Mouse (Mus musculus) bone marrow macrophage, adult 2 months (primary cell): ENCODE measurements around the gene Ppp6r3. TPM values are rescaled to one million over a fixed set of nuclear protein-coding genes. Genes with fewer than 3 reads are reported as not detected.
"Not testable (repeated sequence)": the region's sequence is repeated elsewhere in the genome, so short reads cannot be mapped to it uniquely, and the experiment has no call there.

ENCODE experiments used
- H3K27ac ChIP-seq: 2 replicates; pipeline ENCODE4 v1.5.1; 2012; ENCODE audit warnings: low read depth, low read length; ENCODE audit not compliant: insufficient read depth
- H3K4me1 ChIP-seq: 2 replicates; pipeline ENCODE4 v1.6.1; 2012; ENCODE audit warnings: low read length; ENCODE audit not compliant: control insufficient read depth, insufficient read depth
- H3K4me3 ChIP-seq: 2 replicates; pipeline ENCODE4 v1.5.1; 2012; ENCODE audit warnings: mild to moderate bottlenecking, low read length, moderate library complexity; ENCODE audit not compliant: insufficient read depth
- CTCF ChIP-seq: IDR thresholded peaks from 2 replicates; pipeline ENCODE4 v1.5.1; 2012; ENCODE audit warnings: low read depth, mild to moderate bottlenecking, low read length, moderate library complexity
- POLR2A ChIP-seq: IDR thresholded peaks from 2 replicates; pipeline ENCODE4 v1.6.1; 2012; ENCODE audit warnings: mild to moderate bottlenecking, low read depth, low read length, borderline replicate concordance
- polyA plus RNA-seq: library from polyadenylated mRNA; stranded (reverse); fragments of >200 nt; gene quantifications from 2 replicates; pipeline ENCODE4 v1.2.4, GENCODE M21; 2012; ENCODE audit not compliant: missing spikeins, insufficient read depth, insufficient read length

Ppp6r3 gene
- polyA plus RNA-seq, 1 experiment = 56.1 TPM

- Histone ChIP-seq H3K4me1 (no peaks in the 10 kb centered on the region), H3K4me3 (no peak overlapping the region), H3K27ac (no peak overlapping the region)
- no peak for TF ChIP-seq POLR2A
- no peak for TF ChIP-seq CTCF
These were observed 34.3 kb upstream of the Ppp6r3 start for GRCm38 (mm10) chr19:3609826-3610225.

GRCm38 (mm10) chr19:3594316-3594715, 18.8 kb upstream of the Ppp6r3 start:
- no peak for TF ChIP-seq CTCF
- no peak for TF ChIP-seq POLR2A
- Histone ChIP-seq H3K4me3 (no peak overlapping the region), H3K27ac (no peak overlapping the region), H3K4me1 (no peaks in the 10 kb centered on the region)

- TF ChIP-seq CTCF (no peak), POLR2A (no peak)
- no peak overlapping the region for H3K4me3 ChIP-seq
- H3K27ac ChIP-seq = no peak overlapping the region
- no peaks in the 10 kb centered on the region for H3K4me1 ChIP-seq
These were observed 18.0 kb upstream of the Ppp6r3 start for GRCm38 (mm10) chr19:3593379-3594055.

GRCm38 (mm10) chr19:3589968-3590367, 14.4 kb upstream of the Ppp6r3 start:
- Histone ChIP-seq H3K4me3 (no peak overlapping the region), H3K27ac (no peak overlapping the region), H3K4me1 (no peaks in the 10 kb centered on the region)
- TF ChIP-seq CTCF (no peak), POLR2A (no peak)

- no peaks in the 10 kb centered on the region for H3K4me1 ChIP-seq
These were observed 14.0 kb upstream of the Ppp6r3 start for GRCm38 (mm10) chr19:3589547-3589946.

GRCm38 (mm10) chr19:3587729-3588128, 12.2 kb upstream of the Ppp6r3 start:
- peak; percentile 33; the same call in 1 of the 2 replicates for TF ChIP-seq CTCF
- H3K4me1 ChIP-seq, H3K4me3 ChIP-seq, H3K27ac ChIP-seq: not testable (repeated sequence)

More at GRCm38 (mm10) chr19:3589547-3589946, 14.0 kb upstream of the Ppp6r3 start:
- no peak overlapping the region for H3K27ac ChIP-seq
- no peak for TF ChIP-seq POLR2A
- no peak for TF ChIP-seq CTCF
- H3K4me3 ChIP-seq = no peak overlapping the region

- H3K27ac ChIP-seq = no peak overlapping the region
- peaks cover 2% of the 10 kb centered on the region; the same call in 1 of the 2 replicates for H3K4me1 ChIP-seq
- TF ChIP-seq POLR2A (no peak), CTCF (peak; percentile 84)
- H3K4me3 ChIP-seq = no peak overlapping the region
These were observed 11.0 kb upstream of the Ppp6r3 start for GRCm38 (mm10) chr19:3586540-3586939.

GRCm38 (mm10) chr19:3586026-3586425, 10.5 kb upstream of the Ppp6r3 start:
- Histone ChIP-seq H3K27ac (no peak overlapping the region), H3K4me3 (no peak overlapping the region), H3K4me1 (peaks cover 3% of the 10 kb centered on the region; the same call in 1 of the 2 replicates)
- TF ChIP-seq CTCF (no peak), POLR2A (no peak)

- TF ChIP-seq POLR2A (no peak), CTCF (no peak)
- Histone ChIP-seq H3K27ac (no peak overlapping the region), H3K4me3 (no peak overlapping the region), H3K4me1 (peaks cover 19% of the 10 kb centered on the region)
These were observed 5.8 kb upstream of the Ppp6r3 start for GRCm38 (mm10) chr19:3581326-3581725.

GRCm38 (mm10) chr19:3577911-3578290, 2.4 kb upstream of the Ppp6r3 start:
- Histone ChIP-seq H3K4me3 (no peak overlapping the region), H3K27ac (no peak overlapping the region), H3K4me1 (peaks cover 21% of the 10 kb centered on the region)
- TF ChIP-seq CTCF = no peak
- no peak for TF ChIP-seq POLR2A

GRCm38 (mm10) chr19:3577265-3577910, 1.8 kb upstream of the Ppp6r3 start:
- Histone ChIP-seq H3K4me1 (peaks cover 24% of the 10 kb centered on the region), H3K27ac (no peak overlapping the region), H3K4me3 (no peak overlapping the region)
- no peak for TF ChIP-seq CTCF
- no peak for TF ChIP-seq POLR2A
